Mouse (Mus musculus) thymus, adult 2 months (tissue): Measurements from ENCODE around the gene Hpca. TPM values are rescaled to one million over a fixed set of nuclear protein-coding genes. Genes with fewer than 3 reads are reported as not detected.

ENCODE experiments used
- DNase-seq: peaks from one replicate; pipeline ENCODE4 v3.0.0; 2021
- H3K27ac ChIP-seq: fragments of 200-500 bp; 2 replicates; pipeline ENCODE4 v1.5.1; 2012; ENCODE audit warnings: low read length, control low read depth; ENCODE audit not compliant: control insufficient read depth, insufficient read depth
- H3K27me3 ChIP-seq: fragments of 200-500 bp; 2 replicates; pipeline ENCODE4 v1.6.1; 2012; ENCODE audit warnings: mild to moderate bottlenecking, low read length, moderate library complexity, mixed read lengths; ENCODE audit not compliant: control insufficient read depth, insufficient read depth
- H3K36me3 ChIP-seq: fragments of 200-500 bp; 2 replicates; pipeline ENCODE4 v1.6.1; 2012; ENCODE audit warnings: mild to moderate bottlenecking, low read length, moderate library complexity; ENCODE audit not compliant: control insufficient read depth, insufficient read depth
- H3K4me1 ChIP-seq: fragments of 200-500 bp; replicated peaks from 2 replicates; pipeline ENCODE4 v1.6.1; 2012; ENCODE audit warnings: low read length; ENCODE audit not compliant: control insufficient read depth, insufficient read depth
- H3K4me3 ChIP-seq: fragments of 200-500 bp; 2 replicates; pipeline ENCODE4 v1.5.1; 2012; ENCODE audit warnings: mild to moderate bottlenecking, low read length, control low read depth, moderate library complexity; ENCODE audit not compliant: control insufficient read depth, insufficient read depth
- CTCF ChIP-seq: fragments of 200-500 bp; IDR thresholded peaks from 2 replicates; pipeline ENCODE4 v1.5.1; 2012; ENCODE audit warnings: mild to moderate bottlenecking, control low read depth, low read length, moderate library complexity, borderline replicate concordance; ENCODE audit not compliant: control insufficient read depth, poor library complexity, insufficient read depth; ENCODE audit errors: extremely low read depth
- POLR2A ChIP-seq: fragments of 200-500 bp; IDR thresholded peaks from 2 replicates; pipeline ENCODE4 v1.6.1; 2012; ENCODE audit warnings: mild to moderate bottlenecking, low read length, control low read depth, moderate library complexity; ENCODE audit not compliant: control insufficient read depth, poor library complexity, insufficient read depth; ENCODE audit errors: extremely low read depth
- WGBS: fragments of 180-500 bp; shearing (Covaris S2); methylation state at CpG from one replicate; pipeline ENCODE4 v1.1.7; 2018; 5-methylcytosine and 5-hydroxymethylcytosine counted together
- polyA plus RNA-seq: library from polyadenylated mRNA; depleted of rRNA; stranded (reverse); fragments of >200 nt; gene quantifications from 2 replicates; pipeline ENCODE4 v1.2.3, GENCODE M21; 2012; rRNA removed

Gene Hpca
- polyA plus RNA-seq: 0.92 and 1.0 TPM in 2 replicates

DNA sequence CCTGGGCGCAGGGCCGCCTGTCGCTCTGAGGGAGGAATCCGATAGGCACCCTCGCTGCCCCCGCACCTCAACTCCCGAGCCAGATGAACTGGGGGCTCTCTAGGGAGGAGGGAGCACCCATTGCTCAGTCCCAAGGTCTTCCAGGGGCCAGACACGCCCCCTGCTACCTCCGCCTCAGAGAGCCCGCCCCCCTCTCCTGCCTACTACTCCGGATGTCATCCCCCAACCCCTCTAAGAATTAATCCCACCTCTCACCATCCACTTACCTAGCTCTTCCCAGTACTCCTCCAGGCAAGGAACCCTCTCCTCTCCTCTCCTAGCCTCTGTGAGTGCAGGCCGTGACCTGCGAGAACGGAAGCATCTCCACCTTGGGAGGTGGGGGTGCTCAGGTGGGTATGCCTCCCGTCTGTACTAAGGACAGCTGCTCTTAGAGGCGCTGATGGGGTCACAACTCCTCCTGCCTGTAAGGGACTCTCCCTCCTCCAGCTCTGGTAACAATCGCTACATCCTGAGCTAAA lies at the start of gene Hpca:
Hpca (minus strand) TSS at position 468 of the 518 bp plus-strand sequence.
- no peak for TF ChIP-seq POLR2A
- no peak for TF ChIP-seq CTCF
- no peak for DNase-seq
- peaks cover 5% of the 10 kb centered on the region; the same call in 1 of the 2 replicates for H3K4me1 ChIP-seq
- H3K27ac ChIP-seq: no peak within 1 kb of the TSS
- no peak within 1 kb of the TSS for H3K4me3 ChIP-seq
- H3K36me3 ChIP-seq: no peaks in the 10 kb centered on the region
- H3K27me3 ChIP-seq: no peaks in the 10 kb centered on the region; the same call in 1 of the 2 replicates
- WGBS: 15% methylated on average over 16 of the region's 17 CpGs

GRCm38 (mm10) chr4:129161581-129162255 lies 39.9 kb upstream of the Hpca start:
- H3K27ac ChIP-seq: no peak overlapping the region
- H3K27me3 ChIP-seq: no peaks in the 10 kb centered on the region
- TF ChIP-seq POLR2A (no peak), CTCF (no peak)
- DNase-seq: no peak
- H3K4me3 ChIP-seq: no peak overlapping the region
- peaks cover 32% of the 10 kb centered on the region for H3K36me3 ChIP-seq
- 90% methylated on average over 4 of the region's 4 CpGs for WGBS
- H3K4me1 ChIP-seq: no peaks in the 10 kb centered on the region

- no peak for DNase-seq
- Histone ChIP-seq H3K27me3 (no peaks in the 10 kb centered on the region), H3K4me3 (no peak overlapping the region), H3K4me1 (no peaks in the 10 kb centered on the region), H3K27ac (no peak overlapping the region), H3K36me3 (peaks cover 34% of the 10 kb centered on the region)
- no peak for TF ChIP-seq CTCF
- TF ChIP-seq POLR2A: no peak
- 97% methylated on average over 1 of the region's 1 CpGs for WGBS
Measured at GRCm38 (mm10) chr4:129161076-129161475, 39.2 kb upstream of the Hpca start.

- H3K27ac ChIP-seq: no peak overlapping the region
- no peak for TF ChIP-seq POLR2A
- TF ChIP-seq CTCF: no peak
- 93% methylated on average over 3 of the region's 3 CpGs for WGBS
- DNase-seq: no peak
- H3K27me3 ChIP-seq: no peaks in the 10 kb centered on the region
- no peak overlapping the region for H3K4me3 ChIP-seq
- peaks cover 27% of the 10 kb centered on the region for H3K36me3 ChIP-seq
- no peaks in the 10 kb centered on the region for H3K4me1 ChIP-seq
Measured at GRCm38 (mm10) chr4:129158549-129158948, 36.7 kb upstream of the Hpca start.

- 95% methylated on average over 5 of the region's 5 CpGs for WGBS
- Histone ChIP-seq H3K27me3 (no peaks in the 10 kb centered on the region), H3K27ac (no peak overlapping the region), H3K36me3 (peaks cover 34% of the 10 kb centered on the region), H3K4me3 (no peak overlapping the region), H3K4me1 (no peaks in the 10 kb centered on the region)
- no peak for DNase-seq
- no peak for TF ChIP-seq POLR2A
- no peak for TF ChIP-seq CTCF
Measured at GRCm38 (mm10) chr4:129157541-129157940, 35.7 kb upstream of the Hpca start.

- H3K27me3 ChIP-seq: no peaks in the 10 kb centered on the region
- no peak for DNase-seq
- TF ChIP-seq CTCF (no peak), POLR2A (no peak)
- no peaks in the 10 kb centered on the region for H3K4me1 ChIP-seq
- no peak overlapping the region for H3K27ac ChIP-seq
- H3K36me3 ChIP-seq: peaks cover 61% of the 10 kb centered on the region
- no peak overlapping the region for H3K4me3 ChIP-seq
- 92% methylated on average over 4 of the region's 4 CpGs for WGBS
Measured at GRCm38 (mm10) chr4:129151276-129151811, 29.5 kb upstream of the Hpca start.

- 95% methylated on average over 1 of the region's 1 CpGs for WGBS
Measured at GRCm38 (mm10) chr4:129149321-129149720, 27.5 kb upstream of the Hpca start.

More at GRCm38 (mm10) chr4:129149321-129149720, 27.5 kb upstream of the Hpca start:
- no peak overlapping the region for H3K4me3 ChIP-seq
- no peak for TF ChIP-seq CTCF
- TF ChIP-seq POLR2A: no peak
- no peak for DNase-seq
- H3K27me3 ChIP-seq: no peaks in the 10 kb centered on the region
- H3K4me1 ChIP-seq: peaks cover 3% of the 10 kb centered on the region; the same call in 1 of the 2 replicates
- no peak overlapping the region for H3K27ac ChIP-seq
- H3K36me3 ChIP-seq: peaks cover 52% of the 10 kb centered on the region
